Mouse (Mus musculus) CH12.LX (cell line): ENCODE measurements at regions not wholly inside any gene's neighbourhood (a gene's known extent, or its start where the extent isn't known, plus 50 kb on each side); places are given as distances from the start of the nearest gene placed in this dataset.

ENCODE experiments used
- CHD1 ChIP-seq: IDR thresholded peaks from 2 replicates; pipeline ENCODE4 v1.6.1; 2012; ENCODE audit warnings: low read depth, low read length, improper control_type of control experiment, inconsistent platforms
- CTCF ChIP-seq, 2 experiments: IDR thresholded peaks in 1 of 2; conservative IDR thresholded peaks in 1 of 2; 2 replicates each; pipeline ENCODE4 v1.5.1; 2011 to 2012; ENCODE audit warnings: low read depth in 2 of 2, low read length in 2 of 2, improper control_type of control experiment in 1 of 2, inconsistent platforms in 1 of 2, mild to moderate bottlenecking in 1 of 2, moderate library complexity in 1 of 2
- JUND ChIP-seq: conservative IDR thresholded peaks from 2 replicates; pipeline ENCODE4 v1.6.1; 2011; ENCODE audit warnings: low read depth, low read length, improper control_type of control experiment
- KAT2A ChIP-seq: IDR thresholded peaks from 2 replicates; pipeline ENCODE4 v1.6.1; 2012; ENCODE audit warnings: low read length, improper control_type of control experiment, inconsistent platforms; ENCODE audit not compliant: insufficient replicate concordance
- POLR2A ChIP-seq: IDR thresholded peaks from 2 replicates; pipeline ENCODE4 v1.6.1; 2011; ENCODE audit warnings: low read depth, mild to moderate bottlenecking, improper control_type of control experiment, low read length
- POLR2AphosphoS2 ChIP-seq: IDR thresholded peaks from 2 replicates; pipeline ENCODE4 v1.6.1; 2011; ENCODE audit warnings: low read depth, low read length, improper control_type of control experiment
- ZKSCAN1 ChIP-seq: IDR thresholded peaks from 2 replicates; pipeline ENCODE4 v1.6.1; 2012; ENCODE audit warnings: low read depth, inconsistent platforms, low read length, improper control_type of control experiment, borderline replicate concordance

DNA sequence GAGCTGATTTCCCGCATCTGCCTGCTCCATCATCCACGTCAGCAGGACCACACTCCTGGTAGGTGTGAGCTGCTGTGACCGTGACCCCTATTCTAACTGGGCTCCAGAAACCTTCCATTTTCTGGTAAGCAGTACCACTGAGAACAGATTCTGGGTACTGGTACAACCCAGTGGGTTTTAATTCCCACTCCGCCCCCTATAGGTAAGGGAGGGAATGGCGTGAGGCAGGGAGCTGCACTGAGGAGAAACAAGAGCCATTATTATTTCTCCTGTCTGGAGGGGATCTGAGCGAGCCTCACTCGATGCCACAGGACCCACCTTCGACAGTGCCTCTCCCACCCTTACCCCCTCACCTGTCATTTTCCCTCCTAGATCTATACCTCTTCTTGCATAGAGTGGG, 493.3 kb downstream of the Med13l start:
- TF ChIP-seq CHD1 (no peak), POLR2AphosphoS2 (no peak), JUND (no peak), CTCF (conservative IDR thresholded peaks at IDR 0.05 in 1 of 2, IDR thresholded peaks at IDR 0.05 in 1 of 2; ENCODE audit: low read depth in 2 of 2, low read length in 2 of 2) (no peak), POLR2A (no peak), KAT2A (no peak), ZKSCAN1 (no peak)
